Mouse (Mus musculus) CH12.LX (cell line): ENCODE measurements around the gene Ptprd. TPM values are rescaled to one million over a fixed set of nuclear protein-coding genes. Genes with fewer than 3 reads are reported as not detected.

Experiments
- DNase-seq: peaks from one replicate; pipeline ENCODE4 v3.0.0-alpha.2; 2013; ENCODE audit errors: extremely low read depth
- H3K27ac ChIP-seq: 2 replicates; pipeline ENCODE4 v1.5.1; 2012; ENCODE audit warnings: low read depth, mild to moderate bottlenecking, control low read depth, moderate library complexity; ENCODE audit not compliant: insufficient read depth
- H3K27me3 ChIP-seq: replicated peaks from 2 replicates; pipeline ENCODE3; 2012; ENCODE audit warnings: inconsistent platforms
- H3K36me3 ChIP-seq, 2 experiments: replicated peaks in 1 of 2; 2 replicates each; pipeline versions ENCODE3 to v1.6.1; 2012; ENCODE audit warnings: inconsistent platforms in 1 of 2, low read length in 1 of 2, mild to moderate bottlenecking in 1 of 2, mixed read lengths in 1 of 2, moderate library complexity in 1 of 2; ENCODE audit not compliant: control insufficient read depth in 1 of 2, insufficient read depth in 1 of 2
- H3K4me1 ChIP-seq, 2 experiments: 2 replicates each; pipeline ENCODE4 v1.6.1; 2012; ENCODE audit warnings: inconsistent platforms in 1 of 2, moderate library complexity in 1 of 2; ENCODE audit not compliant: insufficient read depth in 2 of 2, control insufficient read depth in 1 of 2
- H3K4me2 ChIP-seq: 2 replicates; pipeline ENCODE4 v1.6.1; 2012; ENCODE audit warnings: low read depth, mild to moderate bottlenecking, control low read depth; ENCODE audit not compliant: poor library complexity, insufficient read depth, severe bottlenecking
- H3K4me3 ChIP-seq, 3 experiments: fragments of 150-350 bp in 1 of 3; sonication (generic) in 1 of 3; replicated peaks in 1 of 3; 2 replicates each; pipeline versions ENCODE3 to v1.5.1; 2011 to 2012; ENCODE audit warnings: low read depth in 2 of 3, low read length in 2 of 3, mild to moderate bottlenecking in 2 of 3, moderate library complexity in 2 of 3, control low read depth in 1 of 3, improper control_type of control experiment in 1 of 3, inconsistent platforms in 1 of 3, mixed read lengths in 1 of 3; ENCODE audit not compliant: poor library complexity in 1 of 3
- H3K79me2 ChIP-seq: replicated peaks from 2 replicates; pipeline ENCODE4 v1.6.1; 2012; ENCODE audit warnings: mild to moderate bottlenecking, moderate library complexity; ENCODE audit not compliant: control insufficient read depth, poor library complexity, insufficient read depth, severe bottlenecking; ENCODE audit errors: extremely low read depth
- H3K9ac ChIP-seq: 2 replicates; pipeline ENCODE4 v1.6.1; 2012; ENCODE audit warnings: low read depth, mild to moderate bottlenecking, control low read depth, moderate library complexity; ENCODE audit not compliant: insufficient read depth
- H3K9me3 ChIP-seq: replicated peaks from 2 replicates; pipeline ENCODE3; 2012; ENCODE audit warnings: low read length, inconsistent platforms, mixed read lengths
- BHLHE40 ChIP-seq: IDR thresholded peaks from 2 replicates; pipeline ENCODE4 v1.6.1; 2011; ENCODE audit warnings: mild to moderate bottlenecking, low read depth, low read length, improper control_type of control experiment
- CHD2 ChIP-seq: IDR thresholded peaks from 2 replicates; pipeline ENCODE4 v1.6.1; 2011; ENCODE audit warnings: low read length, improper control_type of control experiment
- CTCF ChIP-seq, 2 experiments: IDR thresholded peaks in 1 of 2; conservative IDR thresholded peaks in 1 of 2; 2 replicates each; pipeline ENCODE4 v1.5.1; 2011 to 2012; ENCODE audit warnings: low read depth in 2 of 2, low read length in 2 of 2, improper control_type of control experiment in 1 of 2, inconsistent platforms in 1 of 2, mild to moderate bottlenecking in 1 of 2, moderate library complexity in 1 of 2
- E2F4 ChIP-seq: IDR thresholded peaks from 2 replicates; pipeline ENCODE4 v1.6.1; 2011; ENCODE audit warnings: low read depth, low read length, improper control_type of control experiment; ENCODE audit not compliant: insufficient replicate concordance
- ELF1 ChIP-seq: IDR thresholded peaks from 2 replicates; pipeline ENCODE4 v1.6.1; 2014; ENCODE audit warnings: low read depth, mild to moderate bottlenecking, inconsistent platforms, low read length, improper control_type of control experiment
- HCFC1 ChIP-seq: IDR thresholded peaks from 2 replicates; pipeline ENCODE4 v1.6.1; 2012; ENCODE audit warnings: low read depth, mild to moderate bottlenecking, inconsistent platforms, low read length, improper control_type of control experiment
- IRF4 ChIP-seq: IDR thresholded peaks from 2 replicates; pipeline ENCODE4 v1.6.1; 2014; ENCODE audit warnings: low read depth, mild to moderate bottlenecking, inconsistent platforms, low read length, improper control_type of control experiment
- KAT2A ChIP-seq: IDR thresholded peaks from 2 replicates; pipeline ENCODE4 v1.6.1; 2012; ENCODE audit warnings: low read length, improper control_type of control experiment, inconsistent platforms; ENCODE audit not compliant: insufficient replicate concordance
- MAFK ChIP-seq: IDR thresholded peaks from 2 replicates; pipeline ENCODE4 v1.6.1; 2011; ENCODE audit warnings: low read length, improper control_type of control experiment; ENCODE audit not compliant: insufficient replicate concordance
- MAX ChIP-seq: IDR thresholded peaks from 2 replicates; pipeline ENCODE4 v1.6.1; 2011; ENCODE audit warnings: low read length, improper control_type of control experiment
- MEF2A ChIP-seq: IDR thresholded peaks from 2 replicates; pipeline ENCODE4 v1.6.1; 2014; ENCODE audit warnings: low read depth, mild to moderate bottlenecking, inconsistent platforms, low read length, improper control_type of control experiment, borderline replicate concordance
- MXI1 ChIP-seq: IDR thresholded peaks from 2 replicates; pipeline ENCODE4 v1.6.1; 2011; ENCODE audit warnings: mild to moderate bottlenecking, low read depth, low read length, improper control_type of control experiment
- MYC ChIP-seq: IDR thresholded peaks from 2 replicates; pipeline ENCODE4 v1.6.1; 2011; ENCODE audit warnings: low read depth, mild to moderate bottlenecking, improper control_type of control experiment, low read length
- NELFE ChIP-seq: IDR thresholded peaks from 2 replicates; pipeline ENCODE4 v1.6.1; 2011; ENCODE audit warnings: low read depth, low read length, improper control_type of control experiment
- PAX5 ChIP-seq: IDR thresholded peaks from 2 replicates; pipeline ENCODE4 v1.6.1; 2012; ENCODE audit warnings: low read length, inconsistent platforms, mixed read lengths
- POLR2AphosphoS2 ChIP-seq: IDR thresholded peaks from 2 replicates; pipeline ENCODE4 v1.6.1; 2011; ENCODE audit warnings: low read depth, low read length, improper control_type of control experiment
- RAD21 ChIP-seq: IDR thresholded peaks from 2 replicates; pipeline ENCODE4 v1.6.1; 2011; ENCODE audit warnings: low read depth, mild to moderate bottlenecking, low read length, improper control_type of control experiment, moderate library complexity
- SIN3A ChIP-seq: IDR thresholded peaks from 2 replicates; pipeline ENCODE4 v1.6.1; 2012; ENCODE audit warnings: low read length, improper control_type of control experiment, inconsistent platforms
- SMC3 ChIP-seq: IDR thresholded peaks from 2 replicates; pipeline ENCODE4 v1.6.1; 2011; ENCODE audit warnings: low read depth, low read length, improper control_type of control experiment
- TBP ChIP-seq: conservative IDR thresholded peaks from 2 replicates; pipeline ENCODE4 v1.6.1; 2011; ENCODE audit warnings: low read depth, low read length, improper control_type of control experiment
- UBTF ChIP-seq: IDR thresholded peaks from 2 replicates; pipeline ENCODE4 v1.6.1; 2012; ENCODE audit warnings: low read depth, mild to moderate bottlenecking, inconsistent platforms, low read length, improper control_type of control experiment, moderate library complexity
- USF1 ChIP-seq: IDR thresholded peaks from 2 replicates; pipeline ENCODE4 v1.6.1; 2014; ENCODE audit warnings: low read depth, mild to moderate bottlenecking, inconsistent platforms, low read length, improper control_type of control experiment
- ZC3H11A ChIP-seq: IDR thresholded peaks from 2 replicates; pipeline ENCODE4 v1.6.1; 2012; ENCODE audit warnings: low read depth, mild to moderate bottlenecking, inconsistent platforms, low read length, improper control_type of control experiment
- ZMIZ1 ChIP-seq: IDR thresholded peaks from 2 replicates; pipeline ENCODE4 v1.6.1; 2012; ENCODE audit warnings: low read depth, mild to moderate bottlenecking, inconsistent platforms, low read length, improper control_type of control experiment
- ZNF384 ChIP-seq: IDR thresholded peaks from 2 replicates; pipeline ENCODE4 v1.6.1; 2012; ENCODE audit warnings: low read depth, low read length, improper control_type of control experiment, inconsistent platforms
- dilution Hi-C: fragments of 300-500 bp; cut with MboI; formaldehyde crosslinking; loops from 2 replicates; pipeline ENCODE4 v1.14.3; 2020; ENCODE audit warnings: low sequenced_read_pairs; ENCODE audit not compliant: extremely low pct_unique_long_range_greater_than_20kb, extremely low pct_ligation_motif_present
- in situ Hi-C: fragments of 300-500 bp; cut with MboI; formaldehyde crosslinking; loops from 3 replicates; pipeline ENCODE4 v1.14.3; 2019; ENCODE audit warnings: low sequenced_read_pairs, low pct_ligation_motif_present, low pct_unique_long_range_greater_than_20kb, mixed read lengths
- polyA plus RNA-seq: library from polyadenylated mRNA; unstranded; fragments of >175 nt; gene quantifications from 2 replicates; pipeline ENCODE4 v1.2.1, GENCODE M21; 2012; ENCODE audit warnings: low read depth; ENCODE audit not compliant: insufficient read length
- total RNA-seq, 2 experiments: library from RNA; depleted of rRNA; stranded (reverse); fragments of 300-350 nt in 1 of 2; fragments of >200 nt in 1 of 2; gene quantifications; 2 replicates each; pipeline ENCODE4 v1.2.3; 2012 to 2014

Ptprd gene
- total and polyA plus RNA-seq, 3 experiments: not detected

DNA sequence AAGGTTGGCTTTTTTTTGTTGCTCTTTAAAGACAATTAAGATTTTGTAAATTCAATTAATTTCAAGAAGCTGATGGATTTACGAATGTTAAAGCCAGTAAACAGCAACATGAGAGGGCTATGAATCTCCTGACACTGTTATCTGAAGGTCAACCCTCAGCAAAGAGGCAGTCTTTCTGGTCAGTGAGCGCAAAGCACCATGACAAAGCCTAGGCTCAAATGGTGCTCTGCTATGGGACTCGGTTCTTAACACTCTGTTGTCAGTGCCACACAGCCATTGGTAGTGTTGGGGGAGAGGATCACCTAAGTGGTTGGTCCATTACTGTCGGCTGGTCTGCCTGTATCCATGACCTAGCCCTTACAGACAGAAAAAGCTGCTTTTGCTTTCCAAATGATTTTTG is 1767.0 kb downstream of the Ptprd start:
- H3K36me3 ChIP-seq: no peaks in the 10 kb centered on the region
- TF ChIP-seq IRF4 (no peak), UBTF (no peak), ZC3H11A (no peak), ELF1 (no peak), KAT2A (no peak), MYC (no peak), E2F4 (no peak), ZNF384 (no peak), SIN3A (no peak), CTCF (conservative IDR thresholded peaks at IDR 0.05 in 1 of 2, IDR thresholded peaks at IDR 0.05 in 1 of 2; ENCODE audit: low read depth in 2 of 2, low read length in 2 of 2) (no peak), NELFE (no peak), MXI1 (no peak), HCFC1 (no peak), SMC3 (no peak), PAX5 (no peak)
- TF ChIP-seq, all 38 proteins: peak for 0
- Histone ChIP-seq H3K9me3 (peaks cover 33% of the 10 kb centered on the region), H3K4me3 (no peak overlapping the region), H3K79me2 (no peaks in the 10 kb centered on the region), H3K9ac (no peak overlapping the region), H3K4me2 (no peak overlapping the region), H3K27ac (no peak overlapping the region), H3K4me1 (no peaks in the 10 kb centered on the region), H3K27me3 (no peaks in the 10 kb centered on the region)
- DNase-seq: no peak
- in situ Hi-C loops (no loop called here), dilution Hi-C loops (no loop called here)

DNA sequence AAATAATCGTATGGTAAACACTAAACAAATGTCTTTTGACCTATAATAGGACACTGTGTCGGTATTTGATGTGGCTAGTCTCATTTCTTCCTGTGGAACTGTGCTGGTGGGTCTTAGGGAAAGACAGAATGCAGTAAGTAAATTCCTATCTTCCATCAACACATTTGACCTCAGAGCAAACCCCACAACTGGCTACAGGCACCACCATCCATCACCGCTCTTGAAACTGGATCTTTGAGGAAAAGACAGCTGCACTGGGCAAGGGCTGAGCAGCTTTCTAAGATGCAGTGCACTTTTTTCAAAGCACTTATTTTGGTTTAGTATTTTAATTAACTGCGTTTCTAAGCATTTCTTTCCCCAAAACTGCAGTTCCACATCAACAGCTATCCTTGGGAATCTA is 1768.2 kb downstream of the Ptprd start:
- Histone ChIP-seq H3K9ac (no peak overlapping the region), H3K4me3 (no peak overlapping the region), H3K27me3 (no peaks in the 10 kb centered on the region), H3K79me2 (no peaks in the 10 kb centered on the region)
- dilution Hi-C loops: no loop called here
- no peak for DNase-seq
- in situ Hi-C loops: no loop called here
- no peak for TF ChIP-seq BHLHE40
- TF ChIP-seq MYC: no peak
- no peak for TF ChIP-seq POLR2AphosphoS2
- TF ChIP-seq UBTF: no peak
- TF ChIP-seq RAD21: no peak
- no peak for TF ChIP-seq MAFK
- no peak for TF ChIP-seq ZMIZ1
- TF ChIP-seq MEF2A: no peak
- no peak for TF ChIP-seq MXI1
- no peak for TF ChIP-seq MAX
- TF ChIP-seq USF1: no peak
- TF ChIP-seq CTCF (conservative IDR thresholded peaks at IDR 0.05 in 1 of 2, IDR thresholded peaks at IDR 0.05 in 1 of 2; ENCODE audit: low read depth in 2 of 2, low read length in 2 of 2): no peak
- TF ChIP-seq TBP: no peak
- TF ChIP-seq CHD2: no peak
- TF ChIP-seq ELF1: no peak
- TF ChIP-seq, all 38 proteins: peak for 0
- no peak overlapping the region for H3K27ac ChIP-seq
- H3K36me3 ChIP-seq: no peaks in the 10 kb centered on the region
- peaks cover 33% of the 10 kb centered on the region for H3K9me3 ChIP-seq
- H3K4me1 ChIP-seq: no peaks in the 10 kb centered on the region
- H3K4me2 ChIP-seq: no peak overlapping the region
